Mouse (Mus musculus) kidney, adult 2 months (tissue): ENCODE results near the gene Clk2.

ENCODE experiments used
- CTCF ChIP-seq: fragments of 200-500 bp; conservative IDR thresholded peaks from 2 replicates; pipeline ENCODE4 v1.5.1; 2011; ENCODE audit warnings: low read depth, mild to moderate bottlenecking, control low read depth, low read length, moderate library complexity, mixed read lengths; ENCODE audit not compliant: insufficient read depth, insufficient read length
- POLR2A ChIP-seq: fragments of 200-500 bp; IDR thresholded peaks from one replicate; pipeline ENCODE4 v1.6.1; 2011; ENCODE audit warnings: low read depth, low read length, control low read depth

DNA sequence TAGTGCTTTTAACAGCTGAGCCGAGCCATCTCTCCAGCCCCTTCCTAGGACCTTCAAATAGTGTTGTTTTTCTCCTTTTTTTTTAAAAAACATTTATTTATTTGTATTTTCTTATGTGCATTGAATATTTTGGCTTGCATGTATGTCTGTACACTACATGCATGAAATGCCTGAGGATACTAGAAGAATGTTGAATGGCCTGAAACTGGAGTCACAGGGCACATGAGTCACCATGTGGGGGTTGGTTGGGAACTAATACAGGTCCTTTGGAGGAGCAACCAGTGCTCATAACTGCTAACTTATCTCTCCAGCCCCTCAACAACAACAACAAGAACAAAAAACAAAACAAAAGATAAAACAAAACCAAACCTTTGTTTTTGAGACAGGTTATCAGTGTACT is 1.5 kb upstream of the Clk2 start:
- no peak for TF ChIP-seq CTCF
- no peak for TF ChIP-seq POLR2A
